Mouse (Mus musculus) liver, adult 2 months (tissue): ENCODE measurements around the gene Cd28. TPM values are rescaled to one million over a fixed set of nuclear protein-coding genes. Genes with fewer than 3 reads are reported as not detected.

ENCODE experiments used
- DNase-seq: peaks from one replicate; pipeline ENCODE4 v3.0.0-alpha.2; 2011; ENCODE audit warnings: low read depth, low spot score; ENCODE audit errors: extremely low read depth
- H3K27ac ChIP-seq: fragments of 200-500 bp; replicated peaks from 2 replicates; pipeline ENCODE4 v1.5.1; 2012; ENCODE audit warnings: low read depth, mild to moderate bottlenecking, control low read depth, inconsistent platforms, low read length; ENCODE audit not compliant: insufficient read depth
- H3K27me3 ChIP-seq: fragments of 200-500 bp; 2 replicates; pipeline ENCODE4 v1.6.1; 2012; ENCODE audit warnings: mild to moderate bottlenecking, moderate library complexity, low read length, inconsistent platforms; ENCODE audit not compliant: control insufficient read depth, insufficient read depth
- H3K36me3 ChIP-seq: fragments of 200-500 bp; 2 replicates; pipeline ENCODE4 v1.6.1; 2012; ENCODE audit warnings: low read length, inconsistent platforms; ENCODE audit not compliant: control insufficient read depth, insufficient read depth
- H3K4me1 ChIP-seq: fragments of 200-500 bp; 2 replicates; pipeline ENCODE4 v1.6.1; 2011; ENCODE audit warnings: low read length; ENCODE audit not compliant: control insufficient read depth, insufficient read depth
- H3K4me3 ChIP-seq: fragments of 200-500 bp; 2 replicates; pipeline ENCODE4 v1.5.1; 2011; ENCODE audit warnings: low read depth, mild to moderate bottlenecking, control low read depth, low read length, moderate library complexity; ENCODE audit not compliant: insufficient read depth
- H3K79me2 ChIP-seq: fragments of 200-500 bp; 2 replicates; pipeline ENCODE4 v1.6.1; 2012; ENCODE audit warnings: inconsistent platforms, mild to moderate bottlenecking, low read length, moderate library complexity; ENCODE audit not compliant: control insufficient read depth, insufficient read depth
- H3K9ac ChIP-seq: fragments of 200-500 bp; 2 replicates; pipeline ENCODE4 v1.6.1; 2012; ENCODE audit warnings: low read depth, mild to moderate bottlenecking, control low read depth, inconsistent platforms, low read length
- CTCF ChIP-seq: fragments of 200-500 bp; IDR thresholded peaks from 2 replicates; pipeline ENCODE4 v1.5.1; 2011; ENCODE audit warnings: low read depth, low read length, control low read depth
- POLR2A ChIP-seq: fragments of 200-500 bp; IDR thresholded peaks from 2 replicates; pipeline ENCODE4 v1.6.1; 2011; ENCODE audit warnings: low read length, control low read depth; ENCODE audit not compliant: insufficient read depth; ENCODE audit errors: extremely low read depth
- WGBS: fragments of 180-500 bp; shearing (Covaris S2); methylation state at CpG from one replicate; pipeline ENCODE4 v1.1.7; 2018; 5-methylcytosine and 5-hydroxymethylcytosine counted together
- polyA plus RNA-seq: library from polyadenylated mRNA; depleted of rRNA; stranded (reverse); fragments of >200 nt; gene quantifications from 2 replicates; pipeline ENCODE4 v1.2.3, GENCODE M21; 2012
- total RNA-seq: library from RNA; depleted of rRNA; stranded (reverse); fragments of >200 nt; gene quantifications from 2 replicates; pipeline ENCODE4 v1.2.3, GENCODE M21; 2014

Gene Cd28
- total and polyA plus RNA-seq, 2 experiments: 0.06 to 0.28 TPM

DNA sequence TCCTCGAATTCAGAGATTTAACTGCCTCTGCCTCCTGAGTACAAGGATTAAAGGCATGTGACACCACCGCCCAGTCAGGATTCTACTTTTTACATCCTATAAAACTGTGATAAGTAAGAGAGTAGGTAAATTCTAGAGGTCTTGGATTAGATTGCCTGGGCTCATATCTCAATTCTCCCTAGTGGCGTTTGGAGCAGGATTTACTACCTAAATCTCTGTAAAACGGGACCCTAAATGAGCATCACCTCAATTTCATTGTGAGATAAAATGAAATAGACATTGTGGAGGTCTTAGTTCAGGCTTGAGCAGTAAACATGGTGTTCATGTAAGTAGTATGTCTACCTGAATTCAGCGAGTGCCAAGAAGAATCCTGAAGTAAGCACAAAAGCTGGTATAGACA is 30.3 kb downstream of the Cd28 start:
- no peak overlapping the region for H3K27ac ChIP-seq
- H3K4me3 ChIP-seq: no peak overlapping the region
- H3K4me1 ChIP-seq: peaks cover 2% of the 10 kb centered on the region; the same call in 1 of the 2 replicates
- H3K9ac ChIP-seq: no peak overlapping the region
- no peak for TF ChIP-seq POLR2A
- no peak for TF ChIP-seq CTCF
- DNase-seq: no peak
- no peaks in the 10 kb centered on the region for H3K36me3 ChIP-seq
- H3K27me3 ChIP-seq: no peaks in the 10 kb centered on the region
- H3K79me2 ChIP-seq: no peaks in the 10 kb centered on the region
- WGBS: 95% methylated on average over 5 of the region's 5 CpGs

DNA sequence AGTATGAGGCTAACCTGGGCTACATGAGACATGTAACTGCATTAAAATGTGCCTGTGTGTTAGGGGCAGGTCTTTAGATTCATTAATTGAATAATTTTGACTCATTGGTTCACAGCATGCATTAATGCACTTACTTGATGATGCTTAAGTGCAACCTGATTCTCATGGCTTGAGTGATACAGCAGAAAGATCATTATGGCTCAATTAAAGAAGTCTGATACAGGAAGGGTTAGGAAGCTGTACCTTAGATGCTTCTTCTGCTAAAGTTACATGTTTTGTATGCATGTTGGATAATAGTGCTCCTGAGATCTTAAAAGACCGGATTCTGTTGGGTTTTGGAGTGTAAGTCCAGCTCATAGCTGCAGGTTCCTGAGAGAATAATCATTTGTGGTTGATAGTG is 31.7 kb downstream of the Cd28 start:
- no peak overlapping the region for H3K27ac ChIP-seq
- DNase-seq: no peak
- no peak for TF ChIP-seq POLR2A
- no peak for TF ChIP-seq CTCF
- H3K27me3 ChIP-seq: no peaks in the 10 kb centered on the region
- 86% methylated on average over 1 of the region's 1 CpGs for WGBS
- no peak overlapping the region for H3K9ac ChIP-seq
- peaks cover 2% of the 10 kb centered on the region; the same call in 1 of the 2 replicates for H3K4me1 ChIP-seq
- no peaks in the 10 kb centered on the region for H3K36me3 ChIP-seq
- no peak overlapping the region for H3K4me3 ChIP-seq
- H3K79me2 ChIP-seq: no peaks in the 10 kb centered on the region

DNA sequence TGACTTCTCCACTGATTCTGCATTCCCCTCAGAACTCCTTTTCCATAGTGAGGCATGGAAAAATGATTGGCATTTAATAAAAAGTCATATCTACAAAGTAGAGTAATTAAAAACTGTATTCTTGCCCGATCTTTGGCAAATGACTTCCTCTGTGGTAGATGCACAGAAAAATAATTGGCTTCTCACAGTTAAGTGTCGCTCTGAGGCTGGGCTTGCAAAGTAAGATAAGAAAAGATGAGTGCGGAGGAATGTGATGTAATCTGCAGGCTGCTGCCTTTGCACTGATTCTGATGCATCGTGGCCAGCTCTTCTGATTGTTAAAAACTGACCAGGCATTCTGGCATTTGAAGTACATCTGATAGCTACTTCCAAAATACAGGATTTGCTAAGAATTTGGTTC is 32.3 kb downstream of the Cd28 start:
- no peak overlapping the region for H3K9ac ChIP-seq
- TF ChIP-seq CTCF (no peak), POLR2A (no peak)
- H3K4me3 ChIP-seq: no peak overlapping the region
- no peaks in the 10 kb centered on the region for H3K27me3 ChIP-seq
- H3K79me2 ChIP-seq: no peaks in the 10 kb centered on the region
- WGBS: 80% methylated on average over 4 of the region's 4 CpGs
- peaks cover 2% of the 10 kb centered on the region; the same call in 1 of the 2 replicates for H3K4me1 ChIP-seq
- no peak overlapping the region for H3K27ac ChIP-seq
- DNase-seq: no peak
- H3K36me3 ChIP-seq: no peaks in the 10 kb centered on the region

DNA sequence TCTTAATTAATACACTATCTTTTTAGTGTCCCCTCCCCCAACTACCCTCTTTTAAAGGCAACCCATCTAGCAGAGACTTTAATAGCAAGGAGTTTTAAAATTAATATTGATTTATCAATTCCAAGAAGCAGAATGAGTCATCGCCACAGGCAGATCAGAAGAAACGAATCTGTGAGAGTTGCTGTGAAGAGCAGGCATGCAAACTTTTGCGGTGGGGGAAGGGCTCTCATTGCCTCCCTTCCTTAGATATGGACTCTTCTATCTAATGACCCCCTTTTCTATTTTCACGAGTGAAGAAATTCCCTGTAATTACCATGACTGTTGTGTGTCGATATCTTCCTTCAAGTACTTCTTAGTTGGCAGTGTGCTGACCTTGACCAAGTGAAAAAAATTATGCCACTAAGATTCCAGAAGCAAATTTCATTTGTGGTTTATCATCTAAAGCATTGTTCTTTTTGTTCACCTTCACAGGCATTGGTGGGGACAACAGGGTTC is 32.8 kb downstream of the Cd28 start:
- no peak for DNase-seq
- no peak overlapping the region for H3K9ac ChIP-seq
- H3K27me3 ChIP-seq: no peaks in the 10 kb centered on the region
- H3K4me1 ChIP-seq: peaks cover 2% of the 10 kb centered on the region; the same call in 1 of the 2 replicates
- no peaks in the 10 kb centered on the region for H3K36me3 ChIP-seq
- H3K27ac ChIP-seq: no peak overlapping the region
- no peak for TF ChIP-seq POLR2A
- no peak for TF ChIP-seq CTCF
- WGBS: 64% methylated on average over 5 of the region's 5 CpGs
- no peak overlapping the region for H3K4me3 ChIP-seq
- H3K79me2 ChIP-seq: no peaks in the 10 kb centered on the region

DNA sequence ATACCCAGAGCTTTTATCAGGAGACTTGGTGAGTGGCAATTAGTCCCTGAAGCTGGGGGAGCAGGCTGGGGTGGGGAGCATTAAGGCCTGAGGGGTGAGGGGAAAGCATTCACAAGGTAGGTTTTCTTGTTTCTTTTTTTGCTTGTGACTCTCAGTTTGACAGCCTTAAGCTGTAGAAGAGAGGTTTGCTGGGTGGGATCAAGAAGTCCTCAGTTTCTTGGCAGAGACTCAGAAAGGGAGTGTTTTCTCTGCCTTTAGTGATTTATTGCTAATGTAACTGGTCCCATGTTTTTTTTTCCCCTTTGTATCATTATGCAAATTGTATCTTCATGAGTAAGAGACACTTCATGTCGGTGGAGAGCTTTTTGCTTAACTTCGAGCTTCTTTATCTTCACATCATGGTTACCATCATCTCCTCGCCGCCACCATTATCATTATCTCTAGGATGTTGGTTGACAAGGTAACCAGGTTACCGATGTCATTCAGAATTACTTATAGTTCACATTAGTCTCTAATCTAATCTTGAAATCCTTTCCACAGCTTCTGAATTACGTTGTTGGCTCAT is 33.7 kb downstream of the Cd28 start:
- Histone ChIP-seq H3K36me3 (no peaks in the 10 kb centered on the region), H3K4me3 (no peak overlapping the region), H3K79me2 (no peaks in the 10 kb centered on the region), H3K4me1 (peaks cover 2% of the 10 kb centered on the region; the same call in 1 of the 2 replicates), H3K9ac (no peak overlapping the region), H3K27me3 (no peaks in the 10 kb centered on the region), H3K27ac (no peak overlapping the region)
- 95% methylated on average over 6 of the region's 6 CpGs for WGBS
- DNase-seq: no peak
- TF ChIP-seq CTCF (no peak), POLR2A (no peak)

DNA sequence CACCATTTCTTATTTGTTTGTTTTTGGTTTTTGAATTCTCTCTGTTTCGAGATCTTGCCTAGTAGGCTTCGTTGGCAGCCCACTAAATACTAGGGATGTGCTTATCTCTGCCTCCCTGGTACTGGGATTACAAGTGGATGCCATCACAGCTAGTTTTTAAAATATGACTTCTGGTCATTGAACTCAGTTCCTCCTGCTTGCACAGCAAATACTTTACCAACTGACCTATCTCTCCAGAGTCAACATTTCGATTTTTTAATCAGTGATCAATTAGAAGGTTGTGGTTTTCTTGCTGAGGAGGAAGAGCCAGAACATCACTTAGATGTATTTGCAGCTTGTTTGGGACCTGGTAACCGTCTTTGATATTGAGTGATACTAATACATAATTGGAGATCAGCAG is 34.4 kb downstream of the Cd28 start:
- no peak overlapping the region for H3K4me3 ChIP-seq
- no peaks in the 10 kb centered on the region for H3K27me3 ChIP-seq
- WGBS: 65% methylated on average over 4 of the region's 4 CpGs
- H3K9ac ChIP-seq: no peak overlapping the region
- DNase-seq: peak; percentile 50
- no peak overlapping the region for H3K27ac ChIP-seq
- peaks cover 2% of the 10 kb centered on the region; the same call in 1 of the 2 replicates for H3K4me1 ChIP-seq
- TF ChIP-seq POLR2A (no peak), CTCF (no peak)
- H3K36me3 ChIP-seq: no peaks in the 10 kb centered on the region
- no peaks in the 10 kb centered on the region for H3K79me2 ChIP-seq
